Mouse (Mus musculus): Measurements from ENCODE around the gene Gnaq. TPM values are rescaled to one million over a fixed set of nuclear protein-coding genes. Genes with fewer than 3 reads are reported as not detected.
"Not testable (repeated sequence)": the region's sequence is repeated elsewhere in the genome, so short reads cannot be mapped to it uniquely, and the experiment has no call there.

Gene Gnaq
- total RNA-seq, 1 experiment from 2014 or later = 40.2 TPM

GRCm38 (mm10) chr19:16242708-16243107 is 110.1 kb downstream of the Gnaq start:
- ATAC-seq (ENCODE audit: extremely low read depth, insufficient number of reproducible peaks, low FRiP score, poor library complexity, severe bottlenecking) = no peak

GRCm38 (mm10) chr19:16249025-16249424 is 116.4 kb downstream of the Gnaq start:
- no peak for ATAC-seq (ENCODE audit: extremely low read depth, insufficient number of reproducible peaks, low FRiP score, poor library complexity, severe bottlenecking)

- no peak for ATAC-seq (ENCODE audit: extremely low read depth, insufficient number of reproducible peaks, low FRiP score, poor library complexity, severe bottlenecking)
Measured at GRCm38 (mm10) chr19:16250921-16251320, 118.3 kb downstream of the Gnaq start.

GRCm38 (mm10) chr19:16251819-16252218 is 119.2 kb downstream of the Gnaq start:
- no peak for ATAC-seq (ENCODE audit: extremely low read depth, insufficient number of reproducible peaks, low FRiP score, poor library complexity, severe bottlenecking)

- peak; percentile 87 for ATAC-seq (ENCODE audit: extremely low read depth, insufficient number of reproducible peaks, low FRiP score, poor library complexity, severe bottlenecking)
Measured at GRCm38 (mm10) chr19:16252696-16253095, 120.1 kb downstream of the Gnaq start.

- ATAC-seq (ENCODE audit: extremely low read depth, insufficient number of reproducible peaks, low FRiP score, poor library complexity, severe bottlenecking) = no peak
Measured at GRCm38 (mm10) chr19:16254881-16255280, 122.2 kb downstream of the Gnaq start.

GRCm38 (mm10) chr19:16255294-16255693 is 122.7 kb downstream of the Gnaq start:
- ATAC-seq (ENCODE audit: extremely low read depth, insufficient number of reproducible peaks, low FRiP score, poor library complexity, severe bottlenecking) = no peak

GRCm38 (mm10) chr19:16258766-16259355 is 126.2 kb downstream of the Gnaq start:
- no peak for ATAC-seq (ENCODE audit: extremely low read depth, insufficient number of reproducible peaks, low FRiP score, poor library complexity, severe bottlenecking)

GRCm38 (mm10) chr19:16259786-16260434 is 127.3 kb downstream of the Gnaq start:
- ATAC-seq (ENCODE audit: extremely low read depth, insufficient number of reproducible peaks, low FRiP score, poor library complexity, severe bottlenecking) = no peak

GRCm38 (mm10) chr19:16260435-16260832 is 127.8 kb downstream of the Gnaq start:
- no peak for ATAC-seq (ENCODE audit: extremely low read depth, insufficient number of reproducible peaks, low FRiP score, poor library complexity, severe bottlenecking)

GRCm38 (mm10) chr19:16260973-16261372 is 128.3 kb downstream of the Gnaq start:
- ATAC-seq (ENCODE audit: extremely low read depth, insufficient number of reproducible peaks, low FRiP score, poor library complexity, severe bottlenecking) = no peak

GRCm38 (mm10) chr19:16261631-16262030 is 129.0 kb downstream of the Gnaq start:
- ATAC-seq (ENCODE audit: extremely low read depth, insufficient number of reproducible peaks, low FRiP score, poor library complexity, severe bottlenecking) = no peak

GRCm38 (mm10) chr19:16262340-16262739 is 129.7 kb downstream of the Gnaq start:
- ATAC-seq (ENCODE audit: extremely low read depth, insufficient number of reproducible peaks, low FRiP score, poor library complexity, severe bottlenecking) = no peak

GRCm38 (mm10) chr19:16267362-16267761 is 134.7 kb downstream of the Gnaq start:
- ATAC-seq (ENCODE audit: extremely low read depth, insufficient number of reproducible peaks, low FRiP score, poor library complexity, severe bottlenecking) = not testable (repeated sequence)

- no peak for ATAC-seq (ENCODE audit: extremely low read depth, insufficient number of reproducible peaks, low FRiP score, poor library complexity, severe bottlenecking)
Measured at GRCm38 (mm10) chr19:16270236-16270635, 137.6 kb downstream of the Gnaq start.

- ATAC-seq (ENCODE audit: extremely low read depth, insufficient number of reproducible peaks, low FRiP score, poor library complexity, severe bottlenecking) = no peak
Measured at GRCm38 (mm10) chr19:16271002-16271401, 138.4 kb downstream of the Gnaq start.

- no peak for ATAC-seq (ENCODE audit: extremely low read depth, insufficient number of reproducible peaks, low FRiP score, poor library complexity, severe bottlenecking)
Measured at GRCm38 (mm10) chr19:16273021-16273420, 140.4 kb downstream of the Gnaq start.

- no peak for ATAC-seq (ENCODE audit: extremely low read depth, insufficient number of reproducible peaks, low FRiP score, poor library complexity, severe bottlenecking)
Measured at GRCm38 (mm10) chr19:16280231-16280630, 147.6 kb downstream of the Gnaq start.

- no peak for ATAC-seq (ENCODE audit: extremely low read depth, insufficient number of reproducible peaks, low FRiP score, poor library complexity, severe bottlenecking)
Measured at GRCm38 (mm10) chr19:16285051-16286028, 152.7 kb downstream of the Gnaq start.
